Mouse (Mus musculus) cerebellum, adult (tissue): ENCODE data around the gene Scfd2.

Source experiments
- ATAC-seq: cut with Nextera tagmentation; 2 replicates; pipeline ENCODE4 v1.9.2; 2017; ENCODE audit warnings: mild to moderate bottlenecking, moderate library complexity, mixed read lengths; ENCODE audit not compliant: insufficient number of reproducible peaks, low FRiP score, low TSS enrichment

Scfd2 gene

GRCm38 (mm10) chr5:74285289-74285688 lies 246.3 kb downstream of the Scfd2 start:
- ATAC-seq, result no peak

- peak; percentile 46; the same call in 1 of the 2 replicates for ATAC-seq
Measured at GRCm38 (mm10) chr5:74283545-74283944, 248.0 kb downstream of the Scfd2 start.

- ATAC-seq, result no peak
Measured at GRCm38 (mm10) chr5:74281480-74281879, 250.1 kb downstream of the Scfd2 start.

- no peak for ATAC-seq
Measured at GRCm38 (mm10) chr5:74279673-74280072, 251.9 kb downstream of the Scfd2 start.

GRCm38 (mm10) chr5:74278428-74278827 lies 253.1 kb downstream of the Scfd2 start:
- ATAC-seq, result no peak

- peak; percentile 84 for ATAC-seq
Measured at GRCm38 (mm10) chr5:74277712-74278111, 253.8 kb downstream of the Scfd2 start.

- ATAC-seq, result 0 out of 2 replicates have a peak, but pooled peaks have one; percentile 34
Measured at GRCm38 (mm10) chr5:74277216-74277615, 254.3 kb downstream of the Scfd2 start.

GRCm38 (mm10) chr5:74273313-74273712 lies 258.2 kb downstream of the Scfd2 start:
- ATAC-seq, result no peak

GRCm38 (mm10) chr5:74267736-74268369 lies 263.7 kb downstream of the Scfd2 start:
- no peak for ATAC-seq

- no peak for ATAC-seq
Measured at GRCm38 (mm10) chr5:74267196-74267595, 264.4 kb downstream of the Scfd2 start.

- peak; percentile 80 for ATAC-seq
Measured at GRCm38 (mm10) chr5:74266476-74266819, 265.1 kb downstream of the Scfd2 start.

GRCm38 (mm10) chr5:74265601-74266475 lies 265.7 kb downstream of the Scfd2 start:
- 0 out of 2 replicates have a peak, but pooled peaks have one; percentile 1 for ATAC-seq

GRCm38 (mm10) chr5:74265151-74265550 lies 266.4 kb downstream of the Scfd2 start:
- ATAC-seq, result no peak

- ATAC-seq, result no peak
Measured at GRCm38 (mm10) chr5:74264541-74264940, 267.0 kb downstream of the Scfd2 start.

GRCm38 (mm10) chr5:74261016-74261415 lies 270.5 kb downstream of the Scfd2 start:
- no peak for ATAC-seq

GRCm38 (mm10) chr5:74260378-74260809 lies 271.2 kb downstream of the Scfd2 start:
- ATAC-seq, result no peak

- ATAC-seq, result no peak
Measured at GRCm38 (mm10) chr5:74256705-74257104, 274.9 kb downstream of the Scfd2 start.

GRCm38 (mm10) chr5:74254996-74255395 lies 276.6 kb downstream of the Scfd2 start:
- no peak for ATAC-seq

- no peak for ATAC-seq
Measured at GRCm38 (mm10) chr5:74253724-74254328, 277.7 kb downstream of the Scfd2 start.

- ATAC-seq, result peak; percentile 86
Measured at GRCm38 (mm10) chr5:74252672-74253286, 278.8 kb downstream of the Scfd2 start.

GRCm38 (mm10) chr5:74250947-74251346 lies 280.6 kb downstream of the Scfd2 start:
- ATAC-seq, result no peak
